In genomic region chr1:152901419-152901764, GRCm38 (mm10) we compare ENCODE assay signal across 8 mouse cellular contexts. TPM values are rescaled to one million over a fixed set of nuclear protein-coding genes. Genes with fewer than 3 reads are reported as not detected.
DNase-seq lines count a peak whose midpoint lies in the region; TF ChIP-seq lines count a peak whose summit lies in the region.

No protein-coding gene starts in this region.

- TF ChIP-seq CTCF in thymus, adult 2 months (IDR thresholded peaks at IDR 0.05; ENCODE audit: borderline replicate concordance, control insufficient read depth, extremely low read depth, insufficient read depth, low read length, poor library complexity) = no peak
- TF ChIP-seq CTCF in liver, adult 2 months (IDR thresholded peaks at IDR 0.05; ENCODE audit: low read depth, low read length) = no peak

- TF ChIP-seq POLR2A in thymus, adult 2 months (IDR thresholded peaks at IDR 0.05; ENCODE audit: control insufficient read depth, extremely low read depth, insufficient read depth, low read length, poor library complexity) = no peak
- TF ChIP-seq POLR2A in liver, adult 2 months (IDR thresholded peaks at IDR 0.05; ENCODE audit: extremely low read depth, insufficient read depth, low read length) = no peak

- H3K9ac ChIP-seq in liver, adult 2 months (ENCODE audit: low read depth, low read length) = peak overlapping the region; percentile 98

- peaks cover 8% of the 10 kb centered on the region for H3K4me1 ChIP-seq in thymus, adult 2 months (replicated peaks; ENCODE audit: control insufficient read depth, insufficient read depth, low read length)
- peaks cover 4% of the 10 kb centered on the region; the same call in 1 of the 2 replicates for H3K4me1 ChIP-seq in liver, adult 2 months (ENCODE audit: control insufficient read depth, insufficient read depth, low read length)

- DNase-seq in embryo, embryonic 9.5 days (ENCODE audit: extremely low spot score) = peak; percentile 2
- no peak for DNase-seq in embryo, embryonic 10.5 days (ENCODE audit: low spot score)
- DNase-seq in thymus, adult 2 months = no peak
- no peak for DNase-seq in thymus, postnatal 25 days
- no peak for DNase-seq in liver, adult 2 months (ENCODE audit: extremely low read depth, low read depth, low spot score)
- no peak for DNase-seq in B cell, adult 2 months
- no peak for DNase-seq in T-cell, adult 2 months (ENCODE audit: low spot score)
- no peak for DNase-seq in adrenal gland, postnatal 4 days (ENCODE audit: low spot score in 2 of 2)

- H3K27me3 ChIP-seq in thymus, adult 2 months (ENCODE audit: control insufficient read depth, insufficient read depth, low read length) = no peaks in the 10 kb centered on the region
- no peaks in the 10 kb centered on the region for H3K27me3 ChIP-seq in liver, adult 2 months (ENCODE audit: control insufficient read depth, insufficient read depth, low read length)

- no peaks in the 10 kb centered on the region for H3K36me3 ChIP-seq in thymus, adult 2 months (ENCODE audit: control insufficient read depth, insufficient read depth, low read length)
- no peaks in the 10 kb centered on the region for H3K36me3 ChIP-seq in liver, adult 2 months (ENCODE audit: control insufficient read depth, insufficient read depth, low read length)

- 0 out of 2 replicates have a peak overlapping the region, but pooled peaks have one; percentile 58 for H3K27ac ChIP-seq in thymus, adult 2 months (ENCODE audit: control insufficient read depth, insufficient read depth, low read length)
- H3K27ac ChIP-seq in liver, adult 2 months (replicated peaks; ENCODE audit: insufficient read depth, low read depth, low read length) = no peak overlapping the region

- 4% methylated on average over 6 of the region's 6 CpGs for WGBS in thymus, adult 2 months
- 9% methylated on average over 6 of the region's 6 CpGs for WGBS in liver, adult 2 months

- H3K79me2 ChIP-seq in liver, adult 2 months (ENCODE audit: control insufficient read depth, insufficient read depth, low read length) = peaks cover 30% of the 10 kb centered on the region

- peak overlapping the region; percentile 97 for H3K4me3 ChIP-seq in thymus, adult 2 months (ENCODE audit: control insufficient read depth, insufficient read depth, low read length)
- H3K4me3 ChIP-seq in liver, adult 2 months (ENCODE audit: insufficient read depth, low read depth, low read length) = peak overlapping the region; percentile 96; the same call in 1 of the 2 replicates

RNA-seq across cellular contexts. Expression of gene Smg7, which starts 1.1 kb away (rescaled TPM):
- polyA plus RNA-seq in thymus, adult 2 months (2012; rRNA removed) = 74.0 and 89.7 TPM in 2 replicates
- 13.8 and 16.8 TPM in 2 replicates for total RNA-seq in liver, adult 2 months (2014; rRNA removed)
- 15.0 and 21.8 TPM in 2 replicates for polyA plus RNA-seq in liver, adult 2 months (2012; rRNA removed)
- 10 to 100 TPM; 65.4 to 73.4 TPM for total RNA-seq in adrenal gland, postnatal 4 days (2021)

RNA-seq across cellular contexts. Expression of gene Nmnat2, which starts 53.4 kb away (rescaled TPM):
- polyA plus RNA-seq in thymus, adult 2 months (2012; rRNA removed) = 0.66 and 1.1 TPM in 2 replicates
- 0.18 and 0.20 TPM in 2 replicates for total RNA-seq in liver, adult 2 months (2014; rRNA removed)
- 0.10 and 0.23 TPM in 2 replicates for polyA plus RNA-seq in liver, adult 2 months (2012; rRNA removed)
- 1 to 10 TPM; 4.2 to 4.5 TPM for total RNA-seq in adrenal gland, postnatal 4 days (2021)
